Mouse (Mus musculus): ENCODE measurements at regions not wholly inside any gene's neighbourhood (a gene's known extent, or its start where the extent isn't known, plus 50 kb on each side); places are given as distances from the start of the nearest gene placed in this dataset.

DNA sequence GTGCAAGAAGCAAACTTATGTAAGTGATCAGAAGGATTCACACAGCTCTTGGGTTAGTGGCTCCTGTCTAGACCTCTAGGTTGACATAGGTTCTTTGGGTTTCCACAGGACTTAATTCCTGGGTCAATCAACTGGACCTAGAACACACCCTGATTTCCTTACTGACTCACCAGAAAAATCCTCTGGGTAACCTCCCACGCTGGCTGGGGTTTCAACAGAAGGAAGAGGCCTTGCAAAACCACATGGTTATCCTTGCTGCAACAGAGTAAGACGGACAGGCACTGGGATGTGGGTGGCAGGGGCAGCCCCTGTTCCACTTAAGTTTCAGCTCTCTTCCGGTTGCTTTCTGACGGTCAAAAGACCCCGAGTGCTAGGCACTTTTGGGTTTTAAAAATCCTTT lies 88.2 kb upstream of the Ddhd1 start:
- Histone ChIP-seq H3K27ac (replicated peaks; ENCODE audit: low read depth, low read length) (no peak overlapping the region), H3K9ac (replicated peaks; ENCODE audit: low read length) (no peak overlapping the region), H3K4me2 (ENCODE audit: low read length) (no peak overlapping the region), H3K36me3 (ENCODE audit: control insufficient read depth, insufficient read depth, low read length) (no peaks in the 10 kb centered on the region), H3K9me3 (ENCODE audit: control insufficient read depth, low read length) (no peaks in the 10 kb centered on the region), H3K27me3 (ENCODE audit: control insufficient read depth, insufficient read depth, low read length) (no peaks in the 10 kb centered on the region), H3K4me3 (replicated peaks; ENCODE audit: low read depth, low read length) (no peak overlapping the region), H3K4me1 (ENCODE audit: control insufficient read depth, insufficient read depth, low read length) (no peaks in the 10 kb centered on the region)
- ATAC-seq (ENCODE audit: low FRiP score, low TSS enrichment) (no peak), DNase-seq (no peak)
- WGBS, result 89% methylated on average over 5 of the region's 5 CpGs

DNA sequence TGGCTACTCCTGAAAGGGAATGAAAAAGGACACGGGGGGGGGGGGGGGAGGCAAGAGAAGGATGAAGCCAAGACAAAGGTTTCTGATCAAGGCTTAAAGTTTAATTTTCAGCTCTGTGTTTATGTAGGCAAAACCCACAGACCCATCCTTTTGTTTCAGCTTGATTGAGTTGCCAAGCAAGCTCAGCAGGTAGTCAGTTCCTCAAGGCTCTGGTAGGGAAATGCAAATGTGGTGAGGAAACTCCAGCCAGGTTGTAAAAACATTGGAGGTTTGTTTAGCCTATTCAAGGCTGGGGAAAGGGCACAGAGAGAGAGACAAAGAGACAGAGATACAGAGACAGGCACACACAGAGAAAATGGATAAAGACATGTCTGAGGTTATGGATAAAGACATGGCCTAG lies 99.4 kb upstream of the Ddhd1 start:
- Histone ChIP-seq H3K9me3 (ENCODE audit: control insufficient read depth, low read length) (no peaks in the 10 kb centered on the region), H3K4me2 (ENCODE audit: low read length) (no peak overlapping the region), H3K36me3 (ENCODE audit: control insufficient read depth, insufficient read depth, low read length) (no peaks in the 10 kb centered on the region), H3K27ac (replicated peaks; ENCODE audit: low read depth, low read length) (no peak overlapping the region), H3K9ac (replicated peaks; ENCODE audit: low read length) (no peak overlapping the region), H3K27me3 (ENCODE audit: control insufficient read depth, insufficient read depth, low read length) (no peaks in the 10 kb centered on the region), H3K4me1 (ENCODE audit: control insufficient read depth, insufficient read depth, low read length) (no peaks in the 10 kb centered on the region), H3K4me3 (replicated peaks; ENCODE audit: low read depth, low read length) (no peak overlapping the region)
- ATAC-seq (ENCODE audit: low FRiP score, low TSS enrichment) (no peak), DNase-seq (no peak)
- 10% methylated on average over 1 of the region's 1 CpGs for WGBS

DNA sequence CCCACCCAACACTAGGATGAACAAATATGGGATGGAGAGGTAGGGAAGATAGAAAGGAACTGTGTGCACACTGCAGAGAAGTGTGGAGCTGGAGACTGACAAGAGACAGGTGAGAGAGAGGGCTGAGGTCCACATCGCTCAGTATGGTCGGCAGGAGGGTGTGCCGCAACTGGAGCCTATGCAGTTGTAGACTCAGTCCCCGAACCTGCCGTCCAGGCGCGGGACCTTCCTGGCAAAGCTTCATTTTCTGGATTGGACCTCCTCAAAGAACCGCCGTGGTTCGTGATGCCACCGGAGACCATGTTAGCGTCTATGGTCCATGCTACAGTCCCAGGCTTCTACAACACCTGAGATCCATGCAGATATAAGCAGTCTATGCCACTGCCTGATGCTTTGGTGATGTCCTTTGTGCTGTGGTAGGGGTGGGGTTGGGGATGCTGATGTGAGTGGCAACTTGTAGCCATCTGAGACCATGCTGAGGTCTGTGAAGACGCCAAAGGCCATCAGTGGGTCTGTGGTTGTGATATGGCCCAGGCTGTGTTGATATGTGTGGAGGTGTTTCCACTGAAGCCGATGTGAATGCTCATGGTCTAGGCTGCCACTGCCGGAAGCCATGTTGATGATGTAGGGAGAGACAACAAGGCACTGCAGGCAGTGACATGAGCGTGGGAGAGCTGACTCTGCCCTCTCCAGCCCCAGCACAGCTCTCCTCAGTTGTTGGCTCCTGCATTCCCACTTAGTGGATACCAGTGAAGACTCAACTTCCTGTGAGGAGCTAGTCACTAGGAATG lies 103.1 kb upstream of the Ddhd1 start:
- Histone ChIP-seq H3K27ac (replicated peaks; ENCODE audit: low read depth, low read length) (no peak overlapping the region), H3K9ac (replicated peaks; ENCODE audit: low read length) (no peak overlapping the region), H3K4me1 (ENCODE audit: control insufficient read depth, insufficient read depth, low read length) (no peaks in the 10 kb centered on the region), H3K27me3 (ENCODE audit: control insufficient read depth, insufficient read depth, low read length) (no peaks in the 10 kb centered on the region), H3K4me3 (replicated peaks; ENCODE audit: low read depth, low read length) (no peak overlapping the region), H3K9me3 (ENCODE audit: control insufficient read depth, low read length) (no peaks in the 10 kb centered on the region), H3K4me2 (ENCODE audit: low read length) (no peak overlapping the region), H3K36me3 (ENCODE audit: control insufficient read depth, insufficient read depth, low read length) (no peaks in the 10 kb centered on the region)
- DNase-seq, result no peak
- ATAC-seq (ENCODE audit: low FRiP score, low TSS enrichment), result no peak
- 96% methylated on average over 16 of the region's 16 CpGs for WGBS

DNA sequence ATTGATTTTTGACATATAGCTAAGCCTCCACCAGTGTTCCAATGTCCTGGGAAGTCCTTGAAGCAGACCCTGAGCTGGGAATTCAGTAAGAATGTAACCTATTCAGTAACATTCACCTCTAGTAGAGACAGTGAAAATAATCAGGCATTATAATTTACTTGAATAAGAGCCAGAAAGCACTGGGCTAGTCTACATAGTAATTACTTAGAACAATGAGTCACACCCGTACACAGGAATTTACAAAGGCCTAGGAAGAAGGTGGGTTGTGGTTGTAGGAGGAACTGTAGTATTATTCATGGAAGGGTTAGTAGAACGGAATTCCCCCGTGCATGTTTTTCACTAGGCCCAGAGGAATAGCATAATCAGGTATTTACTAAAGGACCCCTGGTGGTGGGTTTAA lies 106.3 kb upstream of the Ddhd1 start:
- no peak for ATAC-seq (ENCODE audit: low FRiP score, low TSS enrichment)
- H3K4me3 ChIP-seq (replicated peaks; ENCODE audit: low read depth, low read length), result no peak overlapping the region
- H3K9ac ChIP-seq (replicated peaks; ENCODE audit: low read length), result no peak overlapping the region
- H3K27ac ChIP-seq (replicated peaks; ENCODE audit: low read depth, low read length), result no peak overlapping the region
- no peaks in the 10 kb centered on the region for H3K4me1 ChIP-seq (ENCODE audit: control insufficient read depth, insufficient read depth, low read length)
- no peak for DNase-seq
- H3K4me2 ChIP-seq (ENCODE audit: low read length), result no peak overlapping the region
- H3K36me3 ChIP-seq (ENCODE audit: control insufficient read depth, insufficient read depth, low read length), result no peaks in the 10 kb centered on the region
- H3K27me3 ChIP-seq (ENCODE audit: control insufficient read depth, insufficient read depth, low read length), result no peaks in the 10 kb centered on the region
- 53% methylated on average over 3 of the region's 3 CpGs for WGBS
- H3K9me3 ChIP-seq (ENCODE audit: control insufficient read depth, low read length), result no peaks in the 10 kb centered on the region

DNA sequence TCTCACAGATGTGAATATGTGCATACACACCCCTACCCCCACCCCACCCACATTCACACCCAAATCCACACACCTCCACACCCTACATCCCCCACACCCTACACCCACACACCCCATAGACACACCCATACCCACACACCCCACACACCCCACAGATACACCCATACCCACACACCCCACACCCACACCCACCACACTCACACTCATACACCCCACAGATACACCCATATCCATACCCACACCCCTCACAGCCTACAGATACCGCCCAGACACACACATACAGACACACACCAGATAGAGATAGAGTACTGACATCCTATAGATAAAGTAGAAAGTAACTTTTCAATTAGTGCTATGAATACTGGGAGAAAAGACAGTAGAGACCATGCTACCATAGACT lies 108.6 kb upstream of the Ddhd1 start:
- H3K4me3 ChIP-seq (replicated peaks; ENCODE audit: low read depth, low read length), result no peak overlapping the region
- no peaks in the 10 kb centered on the region for H3K36me3 ChIP-seq (ENCODE audit: control insufficient read depth, insufficient read depth, low read length)
- H3K4me2 ChIP-seq (ENCODE audit: low read length), result no peak overlapping the region
- H3K4me1 ChIP-seq (ENCODE audit: control insufficient read depth, insufficient read depth, low read length), result no peaks in the 10 kb centered on the region
- H3K9me3 ChIP-seq (ENCODE audit: control insufficient read depth, low read length), result no peaks in the 10 kb centered on the region
- no peak for DNase-seq
- 93% methylated on average over 1 of the region's 1 CpGs for WGBS
- no peak overlapping the region for H3K9ac ChIP-seq (replicated peaks; ENCODE audit: low read length)
- H3K27ac ChIP-seq (replicated peaks; ENCODE audit: low read depth, low read length), result no peak overlapping the region
- H3K27me3 ChIP-seq (ENCODE audit: control insufficient read depth, insufficient read depth, low read length), result no peaks in the 10 kb centered on the region
- ATAC-seq (ENCODE audit: low FRiP score, low TSS enrichment), result no peak; the same call in 1 of the 2 replicates

DNA sequence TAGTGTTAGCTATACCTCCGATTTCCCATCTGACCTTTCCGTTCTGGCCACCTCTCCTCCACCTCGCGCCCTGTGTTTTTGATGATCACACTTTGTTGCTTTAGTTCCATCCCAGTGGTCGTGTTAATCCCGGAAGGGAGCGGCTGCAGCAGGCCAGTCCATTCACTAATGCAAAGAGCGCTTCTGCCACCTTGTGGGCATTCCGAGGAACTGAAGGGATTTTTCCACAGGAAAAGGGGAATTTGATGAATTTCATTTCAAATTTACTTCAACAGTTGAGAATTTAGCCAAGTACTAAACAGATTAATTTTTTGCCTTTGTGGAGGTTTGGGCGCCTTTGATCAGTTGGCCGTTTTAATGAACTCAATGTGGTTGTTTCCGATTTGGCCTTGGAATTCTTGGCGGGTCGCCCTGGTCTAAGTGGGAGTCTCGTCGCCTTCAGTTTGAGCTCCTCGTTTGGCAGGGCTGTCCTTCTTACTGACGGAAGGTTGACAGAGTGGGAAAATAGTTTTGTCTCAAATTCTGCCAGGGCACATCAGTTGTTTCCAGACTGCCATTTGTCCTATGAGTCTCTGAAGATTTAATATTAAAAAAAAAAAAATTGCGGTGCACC lies 114.8 kb upstream of the Ddhd1 start:
- H3K4me3 ChIP-seq (replicated peaks; ENCODE audit: low read depth, low read length), result no peak overlapping the region
- H3K36me3 ChIP-seq (ENCODE audit: control insufficient read depth, insufficient read depth, low read length), result no peaks in the 10 kb centered on the region
- no peaks in the 10 kb centered on the region for H3K4me1 ChIP-seq (ENCODE audit: control insufficient read depth, insufficient read depth, low read length)
- H3K27me3 ChIP-seq (ENCODE audit: control insufficient read depth, insufficient read depth, low read length), result no peaks in the 10 kb centered on the region
- DNase-seq (peak; percentile 89), ATAC-seq (ENCODE audit: low FRiP score, low TSS enrichment) (peak; percentile 78)
- peak overlapping the region; percentile 49 for H3K4me2 ChIP-seq (ENCODE audit: low read length)
- H3K27ac ChIP-seq (replicated peaks; ENCODE audit: low read depth, low read length), result no peak overlapping the region
- H3K9me3 ChIP-seq (ENCODE audit: control insufficient read depth, low read length), result no peaks in the 10 kb centered on the region
- no peak overlapping the region; the same call in 1 of the 2 replicates for H3K9ac ChIP-seq (replicated peaks; ENCODE audit: low read length)
- 21% methylated on average over 19 of the region's 19 CpGs for WGBS

DNA sequence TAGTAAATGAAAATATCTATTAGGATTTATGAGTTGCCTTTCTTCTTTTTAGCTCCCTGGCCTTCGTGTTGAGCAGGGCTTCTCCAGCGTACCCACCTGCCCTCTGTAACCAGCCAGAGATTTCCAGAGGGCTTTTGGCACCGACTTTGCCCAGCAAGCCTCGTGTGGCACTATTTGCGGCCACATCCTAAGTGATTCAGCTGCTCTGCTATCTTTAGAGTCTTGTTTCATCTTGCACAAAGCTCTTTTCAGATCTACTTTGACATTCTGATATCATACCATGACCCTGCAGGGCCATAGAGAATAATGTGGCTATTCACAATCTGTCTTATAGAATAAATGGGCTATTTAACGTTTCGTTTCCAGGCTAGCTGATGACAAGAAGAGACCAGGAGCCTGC lies 115.4 kb upstream of the Ddhd1 start:
- Histone ChIP-seq H3K9me3 (ENCODE audit: control insufficient read depth, low read length) (no peaks in the 10 kb centered on the region), H3K27ac (replicated peaks; ENCODE audit: low read depth, low read length) (no peak overlapping the region), H3K4me3 (replicated peaks; ENCODE audit: low read depth, low read length) (no peak overlapping the region), H3K9ac (replicated peaks; ENCODE audit: low read length) (no peak overlapping the region), H3K4me1 (ENCODE audit: control insufficient read depth, insufficient read depth, low read length) (no peaks in the 10 kb centered on the region), H3K4me2 (ENCODE audit: low read length) (no peak overlapping the region), H3K36me3 (ENCODE audit: control insufficient read depth, insufficient read depth, low read length) (no peaks in the 10 kb centered on the region), H3K27me3 (ENCODE audit: control insufficient read depth, insufficient read depth, low read length) (no peaks in the 10 kb centered on the region)
- no peak for ATAC-seq (ENCODE audit: low FRiP score, low TSS enrichment)
- WGBS, result 58% methylated on average over 7 of the region's 7 CpGs
- DNase-seq, result no peak

DNA sequence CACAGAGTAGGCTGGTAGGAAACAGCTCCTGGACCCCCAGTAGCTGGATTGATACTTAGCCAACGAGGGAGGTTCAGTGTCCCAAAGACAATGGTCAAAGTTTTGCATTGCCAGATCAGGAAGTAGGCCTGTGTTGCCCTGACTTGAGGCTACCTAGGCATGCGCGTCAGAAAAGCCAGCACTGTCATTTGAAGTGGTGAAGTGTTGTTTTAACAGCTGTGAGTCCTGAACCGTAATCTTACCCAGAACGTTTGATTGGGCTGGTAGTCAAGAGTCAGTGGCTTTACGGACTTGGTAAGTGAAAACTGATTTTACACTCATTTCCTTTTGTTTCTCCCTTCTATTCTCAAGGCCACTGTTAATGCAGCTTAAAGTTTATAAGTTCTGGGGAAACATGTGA lies 123.9 kb upstream of the Ddhd1 start:
- WGBS, result 90% methylated on average over 6 of the region's 6 CpGs
- no peak for DNase-seq
- H3K36me3 ChIP-seq (ENCODE audit: control insufficient read depth, insufficient read depth, low read length), result no peaks in the 10 kb centered on the region

DNA sequence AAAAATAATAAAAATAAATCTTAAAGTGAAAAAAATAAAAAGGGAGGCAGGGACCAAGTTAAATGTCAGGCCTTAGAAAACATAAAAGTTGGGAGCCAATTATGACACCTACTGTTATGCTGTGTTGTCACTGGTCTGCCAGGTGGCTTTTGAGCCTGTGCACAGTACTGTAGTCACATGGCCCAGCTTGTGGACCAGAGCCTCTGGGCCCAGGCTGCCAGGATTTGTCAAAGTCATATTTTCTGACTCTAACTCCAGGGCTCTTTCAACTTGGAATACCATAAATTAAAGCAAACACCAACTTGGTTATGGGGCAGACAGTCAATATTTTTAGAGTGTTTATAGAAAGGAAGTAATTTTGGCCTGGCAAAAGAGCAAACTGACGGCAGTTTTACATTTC lies 137.0 kb upstream of the Ddhd1 start:
- H3K36me3 ChIP-seq (ENCODE audit: control insufficient read depth, insufficient read depth, low read length), result no peaks in the 10 kb centered on the region
- ATAC-seq (ENCODE audit: low FRiP score, low TSS enrichment) (no peak), DNase-seq (no peak)
- no peak overlapping the region for H3K9ac ChIP-seq (replicated peaks; ENCODE audit: low read length)
- H3K4me2 ChIP-seq (ENCODE audit: low read length), result no peak overlapping the region
- H3K4me1 ChIP-seq (ENCODE audit: control insufficient read depth, insufficient read depth, low read length), result no peaks in the 10 kb centered on the region
- H3K27ac ChIP-seq (replicated peaks; ENCODE audit: low read depth, low read length), result no peak overlapping the region
- no peaks in the 10 kb centered on the region for H3K9me3 ChIP-seq (ENCODE audit: control insufficient read depth, low read length)
- no peaks in the 10 kb centered on the region for H3K27me3 ChIP-seq (ENCODE audit: control insufficient read depth, insufficient read depth, low read length)
- 81% methylated on average over 1 of the region's 1 CpGs for WGBS
- no peak overlapping the region for H3K4me3 ChIP-seq (replicated peaks; ENCODE audit: low read depth, low read length)

More for the DNA sequence above, 123.9 kb upstream of the Ddhd1 start:
- no peak for ATAC-seq (ENCODE audit: low FRiP score, low TSS enrichment)
- Histone ChIP-seq H3K4me3 (replicated peaks; ENCODE audit: low read depth, low read length) (no peak overlapping the region), H3K4me1 (ENCODE audit: control insufficient read depth, insufficient read depth, low read length) (no peaks in the 10 kb centered on the region), H3K9me3 (ENCODE audit: control insufficient read depth, low read length) (no peaks in the 10 kb centered on the region), H3K4me2 (ENCODE audit: low read length) (no peak overlapping the region), H3K27ac (replicated peaks; ENCODE audit: low read depth, low read length) (no peak overlapping the region), H3K9ac (replicated peaks; ENCODE audit: low read length) (no peak overlapping the region), H3K27me3 (ENCODE audit: control insufficient read depth, insufficient read depth, low read length) (no peaks in the 10 kb centered on the region)

Data from midbrain, embryonic 14.5 days (tissue).